Mouse (Mus musculus) frontal cortex, postnatal 36 days (tissue): ENCODE data around the gene Apbb1.

Experiments used
- DNase-seq, 2 experiments: peaks; one replicate each; pipeline ENCODE4 v3.0.0; 2022; ENCODE audit warnings: low spot score in 2 of 2

Gene Apbb1

GRCm38 (mm10) chr7:105570756-105571155 is 10.7 kb downstream of the Apbb1 start:
- no peak for DNase-seq

- peak in 1 of 2 experiments; percentile 35 for DNase-seq
These were observed 11.6 kb downstream of the Apbb1 start for GRCm38 (mm10) chr7:105569512-105570496.

GRCm38 (mm10) chr7:105568988-105569471 is 12.4 kb downstream of the Apbb1 start:
- peak; percentile 86 to 93 for DNase-seq

- DNase-seq = peak; percentile 80 to 83
These were observed 12.9 kb downstream of the Apbb1 start for GRCm38 (mm10) chr7:105568583-105568982.

- peak in 1 of 2 experiments; percentile 37 for DNase-seq
These were observed 16.2 kb downstream of the Apbb1 start for GRCm38 (mm10) chr7:105565071-105565836.

GRCm38 (mm10) chr7:105563367-105563766 is 18.1 kb downstream of the Apbb1 start:
- no peak for DNase-seq

- DNase-seq = no peak
These were observed 19.1 kb downstream of the Apbb1 start for GRCm38 (mm10) chr7:105562317-105562716.

GRCm38 (mm10) chr7:105559016-105559415 is 22.4 kb downstream of the Apbb1 start:
- peak; percentile 68 to 81 for DNase-seq

GRCm38 (mm10) chr7:105557671-105558070 is 23.8 kb downstream of the Apbb1 start:
- DNase-seq = no peak

GRCm38 (mm10) chr7:105556406-105556805 is 25.0 kb downstream of the Apbb1 start:
- peak in 1 of 2 experiments; percentile 21 for DNase-seq

- no peak for DNase-seq
These were observed 25.9 kb downstream of the Apbb1 start for GRCm38 (mm10) chr7:105555571-105555970.

GRCm38 (mm10) chr7:105554212-105554942 is 27.1 kb downstream of the Apbb1 start, which contains the start of gene Smpd1:
Gene Smpd1 (plus strand): TSS chr7:105554360.
- peak; percentile 89 to 90 for DNase-seq

- no peak for DNase-seq
These were observed 27.8 kb downstream of the Apbb1 start for GRCm38 (mm10) chr7:105553456-105554211.

GRCm38 (mm10) chr7:105549035-105549434 is 32.4 kb downstream of the Apbb1 start:
- peak; percentile 29 to 76 for DNase-seq

- DNase-seq = no peak
These were observed 33.5 kb downstream of the Apbb1 start for GRCm38 (mm10) chr7:105547970-105548369.

- no peak for DNase-seq
These were observed 35.5 kb downstream of the Apbb1 start for GRCm38 (mm10) chr7:105545986-105546385.

- DNase-seq = no peak
These were observed 47.3 kb downstream of the Apbb1 start for GRCm38 (mm10) chr7:105534162-105534561.

GRCm38 (mm10) chr7:105528094-105528493 is 53.4 kb downstream of the Apbb1 start:
- no peak for DNase-seq

GRCm38 (mm10) chr7:105527306-105527937 is 54.0 kb downstream of the Apbb1 start:
- DNase-seq = peak in 1 of 2 experiments; percentile 65

- DNase-seq = no peak
These were observed 57.2 kb downstream of the Apbb1 start for GRCm38 (mm10) chr7:105524222-105524621.
